16 mouse cellular contexts compared by ENCODE assay signal in the genomic region with DNA sequence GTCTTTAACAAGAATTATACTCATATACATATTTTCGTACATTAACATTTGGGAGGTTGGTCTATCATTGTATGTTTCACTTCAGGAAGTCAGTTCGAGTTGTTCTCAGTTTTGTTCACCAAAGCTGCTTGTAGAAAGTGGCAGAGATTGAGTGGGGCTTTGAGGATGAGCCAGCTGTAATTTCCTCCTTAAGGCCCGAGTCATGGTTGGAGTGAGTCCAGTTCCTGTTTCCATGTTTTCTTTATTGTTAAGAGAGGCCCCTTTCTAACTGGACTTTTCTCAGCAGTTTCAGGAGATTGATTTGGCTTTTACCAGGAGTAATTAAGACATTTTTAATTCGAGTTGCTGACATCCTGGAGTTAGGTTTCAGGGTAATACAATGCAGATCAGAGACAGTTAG.
DNase-seq lines count a peak whose midpoint lies in the region; ATAC-seq lines count a peak whose summit lies in the region.
"Had no signal": no experiment of that assay in that cellular context is flagged by ENCODE, and none has a peak within 500 bp of the region (broad histone marks: within the 10 kb centered on the region; RNA-seq: fewer than 3 reads in every experiment).

No protein-coding gene starts in this region.

- H3K4me2 ChIP-seq in kidney, embryonic 14.5 days (replicated peaks; ENCODE audit: low read depth, low read length): no peak overlapping the region
- H3K4me2 ChIP-seq: embryonic facial prominence, embryonic 13.5 days; limb, embryonic 13.5 days had no signal

- ATAC-seq in kidney, embryonic 14.5 days (ENCODE audit: low FRiP score, low TSS enrichment): no peak; the same call in 1 of the 2 replicates
- ATAC-seq: midbrain, embryonic 16.5 days had no signal

- WGBS in kidney, embryonic 14.5 days: 31% methylated on average over 4 of the region's 4 CpGs

- H3K4me3 ChIP-seq in kidney, embryonic 14.5 days (ENCODE audit: low read length): no peak overlapping the region
- H3K4me3 ChIP-seq: embryonic facial prominence, embryonic 13.5 days; left cerebral cortex, adult 2 months; limb, embryonic 13.5 days had no signal

- no peak overlapping the region for H3K27ac ChIP-seq in kidney, embryonic 14.5 days (ENCODE audit: low read depth, low read length)
- H3K27ac ChIP-seq: embryonic facial prominence, embryonic 13.5 days; left cerebral cortex, adult 2 months; limb, embryonic 13.5 days had no signal

- H3K9ac ChIP-seq in kidney, embryonic 14.5 days (ENCODE audit: low read depth, low read length): no peak overlapping the region
- H3K9ac ChIP-seq: embryonic facial prominence, embryonic 13.5 days; limb, embryonic 13.5 days had no signal

- H3K4me1 ChIP-seq in kidney, embryonic 14.5 days (ENCODE audit: control insufficient read depth, insufficient read depth, low read length): peaks cover 18% of the 10 kb centered on the region
- H3K4me1 ChIP-seq: limb, embryonic 13.5 days had no signal

- peak; percentile 16 for DNase-seq in adrenal gland, postnatal 14 days
- no peak for DNase-seq in adrenal gland, postnatal 10 days
- peak; percentile 50 for DNase-seq in kidney, postnatal 10 days
- DNase-seq in NIH3T3 (ENCODE audit: low read depth): peak; percentile 37
- peak; percentile 19 for DNase-seq in heart, postnatal 4 days
- DNase-seq in cerebellum, adult 18-20 months: no peak
- no peak for DNase-seq in cerebellum, adult 9-11 months
- DNase-seq: adrenal gland, postnatal 25 days; cerebellum, postnatal 36 days; retina, postnatal 1 day; spleen, adult 18-20 months had no signal

- H3K9me3 ChIP-seq in kidney, embryonic 14.5 days (ENCODE audit: control insufficient read depth, low read length): no peaks in the 10 kb centered on the region
- H3K9me3 ChIP-seq: embryonic facial prominence, embryonic 13.5 days; limb, embryonic 13.5 days had no signal

- no peaks in the 10 kb centered on the region for H3K27me3 ChIP-seq in kidney, embryonic 14.5 days (ENCODE audit: control insufficient read depth, insufficient read depth, low read length)
- H3K27me3 ChIP-seq: embryonic facial prominence, embryonic 13.5 days; limb, embryonic 13.5 days had no signal

- no peaks in the 10 kb centered on the region for H3K36me3 ChIP-seq in kidney, embryonic 14.5 days (ENCODE audit: control insufficient read depth, insufficient read depth, low read length)
- H3K36me3 ChIP-seq: embryonic facial prominence, embryonic 13.5 days; limb, embryonic 13.5 days had no signal

Comparison
In these comparisons a context has a peak if more than half of its experiments do, and no peak if none do; other contexts are left out.
1. DNase-seq: peak in adrenal gland, postnatal 14 days (single experiment), kidney, postnatal 10 days (single experiment), NIH3T3 (single experiment) and heart, postnatal 4 days (single experiment); none in adrenal gland, postnatal 10 days (single experiment), cerebellum, adult 18-20 months (0 of 2) and cerebellum, adult 9-11 months (single experiment).